Mouse (Mus musculus) embryonic facial prominence, embryonic 11.5 days (tissue): ENCODE results near the gene Cel. TPM values are rescaled to one million over a fixed set of nuclear protein-coding genes. Genes with fewer than 3 reads are reported as not detected.

Experiments used
- ATAC-seq: fragments of 200-750 bp; cut with Nextera tagmentation; replicated peaks from 2 replicates; pipeline ENCODE4 v1.8.0; 2017; ENCODE audit warnings: low read depth; ENCODE audit not compliant: insufficient number of reproducible peaks, low FRiP score, low TSS enrichment
- DNase-seq: peaks from one replicate; pipeline ENCODE4 v3.0.0-alpha.2; 2015; ENCODE audit warnings: low spot score
- H3K27ac ChIP-seq: fragments of 300-500 bp; sonication (generic); replicated peaks from 2 replicates; pipeline ENCODE4 v1.5.1; 2014; ENCODE audit warnings: mild to moderate bottlenecking, low read depth, low read length, control low read depth
- H3K27me3 ChIP-seq: fragments of 300-500 bp; sonication (generic); 2 replicates; pipeline ENCODE4 v1.6.1; 2014; ENCODE audit warnings: mild to moderate bottlenecking, low read length, moderate library complexity, mixed read lengths; ENCODE audit not compliant: control insufficient read depth, insufficient read depth
- H3K36me3 ChIP-seq: fragments of 300-500 bp; sonication (generic); replicated peaks from 2 replicates; pipeline ENCODE4 v1.6.1; 2014; ENCODE audit warnings: low read depth, mild to moderate bottlenecking, low read length, moderate library complexity, mixed read lengths; ENCODE audit not compliant: control insufficient read depth, insufficient read depth
- H3K4me1 ChIP-seq: fragments of 300-500 bp; sonication (generic); 2 replicates; pipeline ENCODE4 v1.6.1; 2014; ENCODE audit warnings: low read length, mixed read lengths; ENCODE audit not compliant: control insufficient read depth, insufficient read depth
- H3K4me2 ChIP-seq: fragments of 300-500 bp; sonication (generic); 2 replicates; pipeline ENCODE4 v1.6.1; 2014; ENCODE audit warnings: low read depth, mild to moderate bottlenecking, control low read depth, low read length, moderate library complexity
- H3K4me3 ChIP-seq: fragments of 300-500 bp; sonication (generic); 2 replicates; pipeline ENCODE4 v1.5.1; 2014; ENCODE audit warnings: low read depth, low read length, control low read depth
- H3K9ac ChIP-seq: fragments of 300-500 bp; sonication (generic); replicated peaks from 2 replicates; pipeline ENCODE4 v1.6.1; 2014; ENCODE audit warnings: mild to moderate bottlenecking, control low read depth, low read length
- H3K9me3 ChIP-seq: fragments of 300-500 bp; sonication (generic); replicated peaks from 2 replicates; pipeline ENCODE4 v1.6.1; 2016; ENCODE audit warnings: mild to moderate bottlenecking, low read length, inconsistent platforms, mixed read lengths; ENCODE audit not compliant: control insufficient read depth
- WGBS: fragments of 180-500 bp; shearing (Covaris S2); extraction: QIAGEN DNeasy Blood & Tissue Kit; methylation state at CpG from one replicate; pipeline ENCODE4 v1.1.7; 2014; 5-methylcytosine and 5-hydroxymethylcytosine counted together
- polyA plus RNA-seq: library from polyadenylated mRNA; unstranded; fragments of >200 nt; fragmentation: Nextera tagmentation; extraction: Ambion mirVana; gene quantifications from 2 replicates; pipeline ENCODE4 v1.2.1, GENCODE M21; 2014

The Cel gene
- polyA plus RNA-seq, 1 experiment from 2014 or later, result not detected

- Histone ChIP-seq H3K4me2 (no peak overlapping the region), H3K27me3 (no peaks in the 10 kb centered on the region), H3K9ac (no peak overlapping the region), H3K36me3 (no peaks in the 10 kb centered on the region), H3K27ac (no peak overlapping the region), H3K4me3 (no peak overlapping the region), H3K4me1 (no peaks in the 10 kb centered on the region), H3K9me3 (no peaks in the 10 kb centered on the region)
- DNase-seq (no peak), ATAC-seq (no peak)
- WGBS, result 74% methylated on average over 14 of the region's 14 CpGs
These were observed 42.8 kb upstream of the Cel start for GRCm38 (mm10) chr2:28605789-28606541.

GRCm38 (mm10) chr2:28603542-28603941, 40.3 kb upstream of the Cel start:
- Histone ChIP-seq H3K4me1 (no peaks in the 10 kb centered on the region), H3K9me3 (no peaks in the 10 kb centered on the region), H3K4me3 (no peak overlapping the region), H3K36me3 (no peaks in the 10 kb centered on the region), H3K9ac (no peak overlapping the region), H3K27me3 (no peaks in the 10 kb centered on the region), H3K4me2 (no peak overlapping the region), H3K27ac (no peak overlapping the region)
- ATAC-seq (no peak), DNase-seq (no peak)
- WGBS, result 98% methylated on average over 5 of the region's 5 CpGs

DNA sequence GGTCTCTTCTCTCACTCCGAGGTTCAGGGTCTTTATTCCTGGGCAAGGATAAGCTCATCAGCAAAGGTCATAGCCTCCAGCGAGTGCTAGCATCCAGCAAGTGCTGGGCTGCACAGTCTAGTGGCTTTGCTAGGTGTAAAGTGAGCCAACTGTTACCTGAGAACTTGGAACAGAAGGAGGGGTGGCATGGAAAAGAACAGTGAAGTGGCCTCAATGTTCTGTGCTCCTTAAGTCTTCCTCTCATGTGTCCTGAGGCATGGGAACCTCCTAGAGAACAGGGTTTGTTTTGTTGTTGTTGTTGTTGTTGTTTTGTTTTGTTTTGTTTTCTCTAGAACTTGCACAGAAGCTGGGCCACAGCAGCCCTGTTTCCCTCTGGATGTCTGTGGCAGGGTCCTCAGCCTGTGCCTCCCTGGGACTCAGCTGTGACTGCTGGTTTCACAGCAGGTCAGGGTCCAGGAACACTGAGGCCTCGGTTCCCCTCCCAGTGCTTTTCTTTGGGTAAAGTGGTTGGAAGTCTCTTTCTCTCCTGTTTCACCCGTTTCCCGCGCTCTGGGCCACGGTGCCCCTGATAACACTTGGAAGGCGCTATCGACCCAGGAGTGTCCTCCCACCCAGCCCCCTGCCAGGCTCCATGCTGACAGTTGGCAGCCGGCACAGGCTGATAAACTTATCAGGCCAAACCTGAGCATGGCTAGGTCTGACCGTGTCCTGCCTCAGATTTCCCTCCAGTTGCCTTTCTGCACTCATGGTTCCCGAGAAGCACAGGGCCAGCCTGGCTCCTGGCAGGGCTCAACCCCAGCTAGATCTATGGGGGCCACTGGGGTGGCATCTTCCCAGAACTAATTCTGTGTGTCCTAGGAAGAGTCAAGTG, 38.8 kb upstream of the Cel start:
- ATAC-seq (no peak), DNase-seq (no peak)
- Histone ChIP-seq H3K4me1 (no peaks in the 10 kb centered on the region), H3K27ac (no peak overlapping the region), H3K27me3 (no peaks in the 10 kb centered on the region), H3K9me3 (no peaks in the 10 kb centered on the region), H3K9ac (no peak overlapping the region), H3K36me3 (no peaks in the 10 kb centered on the region), H3K4me2 (no peak overlapping the region), H3K4me3 (no peak overlapping the region)
- whole genome bisulfite sequencing, result 57% methylated on average over 12 of the region's 12 CpGs

- Histone ChIP-seq H3K4me3 (no peak overlapping the region), H3K27ac (no peak overlapping the region), H3K27me3 (no peaks in the 10 kb centered on the region), H3K4me2 (no peak overlapping the region), H3K4me1 (no peaks in the 10 kb centered on the region), H3K9me3 (no peaks in the 10 kb centered on the region), H3K9ac (no peak overlapping the region), H3K36me3 (no peaks in the 10 kb centered on the region)
- ATAC-seq (no peak), DNase-seq (no peak)
- 76% methylated on average over 6 of the region's 6 CpGs for WGBS
These were observed 36.3 kb upstream of the Cel start for GRCm38 (mm10) chr2:28599569-28599900.

GRCm38 (mm10) chr2:28598692-28599568, 35.7 kb upstream of the Cel start:
- no peaks in the 10 kb centered on the region for H3K36me3 ChIP-seq
- H3K4me1 ChIP-seq, result no peaks in the 10 kb centered on the region
- H3K4me3 ChIP-seq, result no peak overlapping the region
- no peaks in the 10 kb centered on the region for H3K27me3 ChIP-seq
- no peak overlapping the region for H3K4me2 ChIP-seq
- H3K9me3 ChIP-seq, result no peaks in the 10 kb centered on the region
- no peak for ATAC-seq
- no peak for DNase-seq
- 63% methylated on average over 12 of the region's 12 CpGs for WGBS
- no peak overlapping the region for H3K27ac ChIP-seq
- H3K9ac ChIP-seq, result no peak overlapping the region

DNA sequence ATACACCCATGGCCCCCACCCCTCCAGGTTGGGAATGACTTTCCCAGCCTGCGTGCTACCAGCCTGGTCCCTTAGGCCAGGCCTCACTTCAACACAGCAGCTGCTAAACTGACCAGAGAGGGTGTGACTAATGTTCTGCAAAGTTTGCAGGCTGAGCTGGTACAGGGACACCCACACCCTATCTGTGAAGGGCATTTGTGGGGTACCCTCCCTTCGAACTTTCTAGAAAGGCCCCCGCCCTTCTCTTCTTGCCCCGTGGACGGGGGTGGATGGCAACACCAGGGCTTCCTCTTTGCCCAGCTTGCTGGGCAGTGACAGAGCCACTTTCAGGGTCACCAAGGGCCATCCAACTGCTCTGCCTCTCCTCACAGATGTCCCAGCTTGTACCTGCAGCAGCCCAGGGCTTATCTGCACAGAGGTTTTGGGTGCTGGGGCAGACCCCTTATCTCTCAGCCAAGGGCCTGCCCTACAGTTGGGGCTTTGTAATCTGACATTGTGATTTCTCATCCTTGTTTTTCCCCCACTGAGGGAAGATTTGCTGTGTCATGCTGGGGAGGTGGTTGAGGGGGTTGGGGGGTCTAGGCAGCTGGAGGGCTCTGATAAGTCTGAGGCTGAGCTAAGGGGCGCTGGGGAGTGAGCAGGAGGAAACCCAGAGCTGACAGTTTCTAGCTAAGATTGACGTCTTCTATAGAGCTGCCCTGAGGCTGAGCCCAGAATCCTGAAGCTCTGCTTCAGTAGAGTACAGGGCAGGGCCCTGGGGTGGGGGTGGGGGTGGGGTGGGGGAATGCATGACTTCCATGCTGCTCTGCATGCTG, 34.7 kb upstream of the Cel start:
- Histone ChIP-seq H3K4me2 (no peak overlapping the region), H3K36me3 (no peaks in the 10 kb centered on the region), H3K4me3 (no peak overlapping the region), H3K27ac (no peak overlapping the region), H3K9me3 (no peaks in the 10 kb centered on the region), H3K9ac (no peak overlapping the region), H3K27me3 (no peaks in the 10 kb centered on the region), H3K4me1 (no peaks in the 10 kb centered on the region)
- WGBS, result 76% methylated on average over 7 of the region's 7 CpGs
- ATAC-seq (0 out of 2 replicates have a peak, but pooled peaks have one; percentile 63), DNase-seq (no peak)

DNA sequence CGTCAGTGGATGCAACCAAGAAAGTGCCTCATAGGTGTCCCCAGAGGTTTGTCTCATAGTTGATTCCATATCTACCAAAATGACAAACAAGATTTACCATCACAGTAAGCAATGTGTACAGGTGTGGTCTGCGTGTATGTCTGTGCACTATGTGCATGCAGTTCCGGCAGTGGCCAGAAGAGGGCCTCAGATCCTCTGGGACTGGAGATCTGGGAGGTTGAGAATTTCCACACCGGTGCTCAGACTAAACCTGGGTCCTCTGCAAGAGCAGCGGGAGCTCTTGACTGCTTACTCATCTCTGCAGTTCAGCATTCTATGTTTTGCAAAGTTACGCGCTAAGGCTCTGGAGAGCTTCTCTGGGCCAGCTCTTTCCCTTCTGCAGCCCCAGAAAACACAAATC, 33.8 kb upstream of the Cel start:
- no peak for DNase-seq
- 87% methylated on average over 7 of the region's 7 CpGs for WGBS
- H3K27me3 ChIP-seq, result no peaks in the 10 kb centered on the region

More for the DNA sequence above, 33.8 kb upstream of the Cel start:
- ATAC-seq, result no peak
- Histone ChIP-seq H3K9ac (no peak overlapping the region), H3K4me3 (no peak overlapping the region), H3K36me3 (no peaks in the 10 kb centered on the region), H3K27ac (no peak overlapping the region), H3K4me2 (no peak overlapping the region), H3K9me3 (no peaks in the 10 kb centered on the region), H3K4me1 (no peaks in the 10 kb centered on the region)
